Mouse (Mus musculus): ENCODE data around the gene Cyb561d2.

DNA sequence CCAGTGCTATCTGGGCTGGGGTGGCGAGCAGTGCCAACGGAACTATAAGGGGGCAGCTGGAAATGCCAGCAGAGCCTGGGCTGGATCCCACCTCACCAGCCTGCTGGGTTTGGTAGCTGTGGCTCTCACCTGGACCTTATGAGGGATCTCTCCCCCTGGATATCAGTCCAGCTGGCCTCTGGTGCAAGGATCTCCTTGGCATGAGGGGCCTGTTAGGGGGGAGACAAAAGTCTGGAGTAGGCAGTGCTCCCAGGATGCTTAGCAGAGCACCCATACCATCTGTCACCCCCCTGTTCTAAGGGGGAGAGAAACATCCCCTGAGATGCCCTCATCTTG, 30.3 kb upstream of the Cyb561d2 start:
- TF ChIP-seq CTCF (IDR thresholded peaks at IDR 0.05; ENCODE audit: borderline replicate concordance, extremely low read depth, insufficient read depth, insufficient read length) (no peak), POLR2A (IDR thresholded peaks at IDR 0.05; ENCODE audit: borderline replicate concordance, extremely low read depth, insufficient read depth, insufficient read length, poor library complexity, severe bottlenecking) (no peak)

Measured in brain, embryonic 14.5 days (tissue).